Mouse (Mus musculus): Measurements from ENCODE around the gene Hoxd8. TPM values are rescaled to one million over a fixed set of nuclear protein-coding genes. Genes with fewer than 3 reads are reported as not detected.

Gene Hoxd8
- polyA plus RNA-seq, 1 experiment from 2014 or later: 0.66 TPM

- H3K36me3 ChIP-seq (ENCODE audit: control insufficient read depth, insufficient read depth, low read length): no peaks in the 10 kb centered on the region
- peaks cover 57% of the 10 kb centered on the region for H3K27me3 ChIP-seq (replicated peaks; ENCODE audit: control insufficient read depth, insufficient read depth, low read length)
- H3K9ac ChIP-seq (ENCODE audit: low read depth, low read length): no peak within 1 kb of the TSS
- peak within 1 kb of the TSS; percentile 14 for H3K4me3 ChIP-seq (ENCODE audit: low read length)
- H3K4me2 ChIP-seq (ENCODE audit: low read length): no peak within 1 kb of the TSS
- H3K27ac ChIP-seq (ENCODE audit: low read depth, low read length): 0 out of 2 replicates have a peak within 1 kb of the TSS, but pooled peaks have one; percentile 21
- 2% methylated on average over 28 of the region's 28 CpGs for WGBS
- no peak for ATAC-seq
- no peaks in the 10 kb centered on the region; the same call in 1 of the 2 replicates for H3K9me3 ChIP-seq (ENCODE audit: control insufficient read depth, low read length)
- peaks cover 6% of the 10 kb centered on the region for H3K4me1 ChIP-seq (ENCODE audit: control insufficient read depth, insufficient read depth, low read depth, low read length)
Measured at GRCm38 (mm10) chr2:74659507-74660005, 44.9 kb upstream of the Hoxd8 start, which contains the start of gene Evx2. TSS of gene Evx2 (minus strand) at chr2:74659557.

GRCm38 (mm10) chr2:74660421-74661375, 43.7 kb upstream of the Hoxd8 start:
- Histone ChIP-seq H3K4me3 (ENCODE audit: low read length) (peak overlapping the region; percentile 10; the same call in 1 of the 2 replicates), H3K4me2 (ENCODE audit: low read length) (no peak overlapping the region)
- ATAC-seq: 0 out of 2 replicates have a peak, but pooled peaks have one; percentile 42

GRCm38 (mm10) chr2:74661685-74662084, 42.7 kb upstream of the Hoxd8 start:
- no peak overlapping the region for H3K27ac ChIP-seq (ENCODE audit: low read depth, low read length)
- H3K36me3 ChIP-seq (ENCODE audit: control insufficient read depth, insufficient read depth, low read length): no peaks in the 10 kb centered on the region
- peak; percentile 68; the same call in 1 of the 2 replicates for ATAC-seq
- H3K9me3 ChIP-seq (ENCODE audit: control insufficient read depth, low read length): no peaks in the 10 kb centered on the region
- no peaks in the 10 kb centered on the region for H3K4me1 ChIP-seq (ENCODE audit: control insufficient read depth, insufficient read depth, low read depth, low read length)
- peak overlapping the region; percentile 21; the same call in 1 of the 2 replicates for H3K4me3 ChIP-seq (ENCODE audit: low read length)
- WGBS: under 1% methylated on average over 14 of the region's 14 CpGs
- peaks cover 57% of the 10 kb centered on the region for H3K27me3 ChIP-seq (replicated peaks; ENCODE audit: control insufficient read depth, insufficient read depth, low read length)
- H3K9ac ChIP-seq (ENCODE audit: low read depth, low read length): no peak overlapping the region
- H3K4me2 ChIP-seq (ENCODE audit: low read length): peak overlapping the region; percentile 54

More at GRCm38 (mm10) chr2:74660421-74661375, 43.7 kb upstream of the Hoxd8 start:
- H3K9me3 ChIP-seq (ENCODE audit: control insufficient read depth, low read length): no peaks in the 10 kb centered on the region
- no peaks in the 10 kb centered on the region for H3K36me3 ChIP-seq (ENCODE audit: control insufficient read depth, insufficient read depth, low read length)
- peaks cover 4% of the 10 kb centered on the region for H3K4me1 ChIP-seq (ENCODE audit: control insufficient read depth, insufficient read depth, low read depth, low read length)
- H3K9ac ChIP-seq (ENCODE audit: low read depth, low read length): no peak overlapping the region
- H3K27me3 ChIP-seq (replicated peaks; ENCODE audit: control insufficient read depth, insufficient read depth, low read length): peaks cover 55% of the 10 kb centered on the region
- H3K27ac ChIP-seq (ENCODE audit: low read depth, low read length): no peak overlapping the region
- 3% methylated on average over 30 of the region's 30 CpGs for WGBS

- Histone ChIP-seq H3K4me2 (ENCODE audit: low read length) (no peak overlapping the region), H3K4me1 (ENCODE audit: control insufficient read depth, insufficient read depth, low read depth, low read length) (peaks cover 4% of the 10 kb centered on the region), H3K27me3 (replicated peaks; ENCODE audit: control insufficient read depth, insufficient read depth, low read length) (peaks cover 67% of the 10 kb centered on the region), H3K9me3 (ENCODE audit: control insufficient read depth, low read length) (no peaks in the 10 kb centered on the region), H3K36me3 (ENCODE audit: control insufficient read depth, insufficient read depth, low read length) (no peaks in the 10 kb centered on the region), H3K4me3 (ENCODE audit: low read length) (no peak overlapping the region), H3K9ac (ENCODE audit: low read depth, low read length) (no peak overlapping the region), H3K27ac (ENCODE audit: low read depth, low read length) (no peak overlapping the region)
- no peak for ATAC-seq
- WGBS: 5% methylated on average over 18 of the region's 18 CpGs
Measured at GRCm38 (mm10) chr2:74663291-74663925, 41.0 kb upstream of the Hoxd8 start.

GRCm38 (mm10) chr2:74666411-74666810, 38.0 kb upstream of the Hoxd8 start:
- Histone ChIP-seq H3K36me3 (ENCODE audit: control insufficient read depth, insufficient read depth, low read length) (no peaks in the 10 kb centered on the region), H3K4me3 (ENCODE audit: low read length) (no peak overlapping the region), H3K9me3 (ENCODE audit: control insufficient read depth, low read length) (no peaks in the 10 kb centered on the region), H3K27me3 (replicated peaks; ENCODE audit: control insufficient read depth, insufficient read depth, low read length) (peaks cover 75% of the 10 kb centered on the region), H3K9ac (ENCODE audit: low read depth, low read length) (no peak overlapping the region), H3K4me2 (ENCODE audit: low read length) (no peak overlapping the region), H3K27ac (ENCODE audit: low read depth, low read length) (no peak overlapping the region), H3K4me1 (ENCODE audit: control insufficient read depth, insufficient read depth, low read depth, low read length) (peaks cover 6% of the 10 kb centered on the region)
- 5% methylated on average over 7 of the region's 7 CpGs for WGBS
- no peak for ATAC-seq

GRCm38 (mm10) chr2:74667191-74667841, 37.1 kb upstream of the Hoxd8 start:
- Histone ChIP-seq H3K9me3 (ENCODE audit: control insufficient read depth, low read length) (no peaks in the 10 kb centered on the region), H3K4me2 (ENCODE audit: low read length) (no peak overlapping the region), H3K27ac (ENCODE audit: low read depth, low read length) (no peak overlapping the region), H3K4me3 (ENCODE audit: low read length) (no peak overlapping the region), H3K27me3 (replicated peaks; ENCODE audit: control insufficient read depth, insufficient read depth, low read length) (peaks cover 77% of the 10 kb centered on the region), H3K4me1 (ENCODE audit: control insufficient read depth, insufficient read depth, low read depth, low read length) (peaks cover 6% of the 10 kb centered on the region), H3K9ac (ENCODE audit: low read depth, low read length) (no peak overlapping the region), H3K36me3 (ENCODE audit: control insufficient read depth, insufficient read depth, low read length) (no peaks in the 10 kb centered on the region)
- no peak for ATAC-seq
- 2% methylated on average over 36 of the region's 36 CpGs for WGBS

GRCm38 (mm10) chr2:74667842-74668357, 36.5 kb upstream of the Hoxd8 start, which contains the start of gene Hoxd13:
TSS of gene Hoxd13 (plus strand) at chr2:74668310.
- under 1% methylated on average over 30 of the region's 51 CpGs for WGBS
- peak within 1 kb of the TSS; percentile 51 for H3K4me2 ChIP-seq (ENCODE audit: low read length)
- H3K27ac ChIP-seq (ENCODE audit: low read depth, low read length): no peak within 1 kb of the TSS
- H3K9me3 ChIP-seq (ENCODE audit: control insufficient read depth, low read length): no peaks in the 10 kb centered on the region
- H3K27me3 ChIP-seq (replicated peaks; ENCODE audit: control insufficient read depth, insufficient read depth, low read length): peaks cover 77% of the 10 kb centered on the region
- H3K36me3 ChIP-seq (ENCODE audit: control insufficient read depth, insufficient read depth, low read length): no peaks in the 10 kb centered on the region
- H3K9ac ChIP-seq (ENCODE audit: low read depth, low read length): no peak within 1 kb of the TSS
- H3K4me1 ChIP-seq (ENCODE audit: control insufficient read depth, insufficient read depth, low read depth, low read length): peaks cover 8% of the 10 kb centered on the region
- ATAC-seq: 0 out of 2 replicates have a peak, but pooled peaks have one; percentile 20
- H3K4me3 ChIP-seq (ENCODE audit: low read length): peak within 1 kb of the TSS; percentile 34

- Histone ChIP-seq H3K4me2 (ENCODE audit: low read length) (peak overlapping the region; percentile 51), H3K27me3 (replicated peaks; ENCODE audit: control insufficient read depth, insufficient read depth, low read length) (peaks cover 77% of the 10 kb centered on the region), H3K9ac (ENCODE audit: low read depth, low read length) (no peak overlapping the region), H3K4me3 (ENCODE audit: low read length) (peak overlapping the region; percentile 34), H3K36me3 (ENCODE audit: control insufficient read depth, insufficient read depth, low read length) (no peaks in the 10 kb centered on the region), H3K27ac (ENCODE audit: low read depth, low read length) (no peak overlapping the region), H3K9me3 (ENCODE audit: control insufficient read depth, low read length) (no peaks in the 10 kb centered on the region), H3K4me1 (ENCODE audit: control insufficient read depth, insufficient read depth, low read depth, low read length) (peaks cover 9% of the 10 kb centered on the region)
- ATAC-seq: peak; percentile 50; the same call in 1 of the 2 replicates
- under 1% methylated on average over 65 of the region's 74 CpGs for WGBS
Measured at GRCm38 (mm10) chr2:74668370-74669229, 35.8 kb upstream of the Hoxd8 start.
